Mouse (Mus musculus) kidney, postnatal 4 days (tissue): ENCODE results near the gene Nrtn.

Source experiments
- DNase-seq, 2 experiments: peaks; one replicate each; pipeline ENCODE4 v3.0.0; 2021; ENCODE audit warnings: mixed read lengths in 2 of 2

Nrtn gene

DNA sequence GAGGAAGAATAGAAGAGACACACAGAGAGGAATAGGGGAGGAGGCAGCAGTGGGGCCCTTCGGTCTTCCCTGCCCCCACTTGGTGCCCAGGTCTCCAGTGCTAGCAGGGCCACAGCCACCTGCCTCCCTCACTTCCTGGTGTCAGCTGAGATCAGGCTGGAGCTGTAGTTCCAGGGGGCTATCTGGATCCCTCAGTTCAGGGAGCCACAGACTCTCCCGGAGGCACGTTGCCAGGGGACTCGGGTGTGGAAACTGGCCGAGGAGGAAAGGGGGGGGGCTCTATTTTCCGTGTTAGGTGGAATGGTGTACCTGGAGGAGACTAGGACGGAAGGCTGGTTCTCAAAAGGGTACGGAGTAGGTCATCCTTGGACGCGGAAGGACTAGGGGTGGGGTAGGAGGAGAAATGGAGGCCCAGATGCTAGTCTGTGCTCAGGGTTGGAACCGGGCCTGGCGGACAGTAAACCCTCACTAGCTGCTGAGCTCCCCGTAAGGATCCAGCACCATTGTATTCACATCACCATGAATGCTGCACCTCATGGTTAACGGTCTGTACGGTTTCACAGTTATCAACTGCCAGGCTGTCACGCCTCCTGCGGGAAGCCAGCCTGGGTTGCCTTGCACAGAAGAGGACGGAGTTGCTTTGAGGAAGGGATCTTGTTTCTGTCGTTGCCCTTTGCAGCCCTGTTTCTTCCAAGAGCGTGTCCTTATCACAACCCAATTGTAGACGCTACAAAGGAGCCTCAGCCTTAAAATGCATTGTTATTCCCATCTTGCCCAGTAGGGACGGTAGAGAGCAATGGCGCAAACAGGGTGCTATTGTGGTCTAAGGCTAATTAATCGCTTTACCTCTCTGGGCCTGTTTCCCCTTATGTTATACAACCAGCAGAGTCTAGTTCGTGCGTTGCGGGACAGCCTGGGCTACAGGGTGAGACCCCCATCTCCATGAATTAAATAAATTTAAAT, 5.7 kb upstream of the Nrtn start:
- DNase-seq = peak; percentile 60 to 69

DNA sequence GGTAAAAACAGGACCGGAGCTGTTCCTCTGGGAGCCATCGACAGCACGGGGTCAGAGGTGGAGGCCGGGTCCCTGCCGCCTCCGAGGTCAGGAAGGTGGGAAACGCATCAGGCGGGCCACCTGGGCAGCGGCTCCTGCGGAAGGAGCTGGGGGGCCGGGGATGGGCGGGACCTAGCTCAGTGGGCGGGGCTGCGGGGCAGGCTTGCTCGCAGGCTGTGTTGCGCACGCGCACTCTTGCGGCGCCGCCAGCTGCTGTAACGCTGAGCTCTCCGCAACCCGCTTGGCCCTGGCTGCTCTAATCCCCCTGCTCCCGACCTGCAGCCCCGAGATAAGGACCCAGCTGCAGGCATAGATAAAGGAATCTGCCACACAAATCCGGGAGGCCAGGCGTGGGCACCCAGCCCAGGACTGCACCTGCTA, 4.7 kb upstream of the Nrtn start:
- DNase-seq = peak; percentile 95 to 96

DNA sequence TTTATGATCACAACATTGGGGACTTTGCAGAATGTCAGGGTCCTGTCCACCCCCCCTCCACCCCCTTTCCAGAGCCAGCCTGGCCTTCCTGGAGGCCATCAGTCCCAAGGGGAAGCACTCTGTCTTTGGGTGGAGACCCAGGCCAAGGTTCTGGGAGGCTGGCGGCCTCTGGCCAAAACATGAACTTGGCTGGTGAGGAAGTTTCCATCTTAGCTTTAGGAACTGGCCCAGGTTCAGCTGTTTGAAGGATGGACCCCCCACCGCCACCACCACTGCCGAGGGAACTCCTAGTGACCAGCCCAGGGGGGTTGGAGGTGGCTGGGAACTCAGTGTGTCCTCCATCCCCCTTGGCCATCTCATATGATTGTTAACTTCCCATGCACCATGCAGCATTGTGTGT, 3.7 kb upstream of the Nrtn start:
- no peak for DNase-seq

DNA sequence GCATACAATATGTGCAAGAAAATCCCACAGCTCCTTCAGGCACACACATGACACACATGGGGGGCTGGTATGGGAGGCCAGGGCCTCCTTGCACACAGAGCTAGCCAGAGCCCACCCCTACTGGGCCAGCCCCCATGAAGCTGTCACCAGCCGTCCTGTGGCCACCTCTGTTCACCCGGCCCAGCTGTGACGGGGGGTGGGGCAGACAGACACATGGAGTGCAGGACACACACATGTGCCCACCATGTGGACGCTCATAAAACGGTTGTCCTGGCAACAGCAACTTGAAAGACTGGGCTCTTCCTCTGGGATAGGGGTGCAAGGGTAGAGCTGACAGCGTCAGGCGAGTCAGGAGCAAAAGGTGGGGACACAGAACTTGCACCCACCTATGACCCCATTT, 1.9 kb upstream of the Nrtn start:
- no peak for DNase-seq

DNA sequence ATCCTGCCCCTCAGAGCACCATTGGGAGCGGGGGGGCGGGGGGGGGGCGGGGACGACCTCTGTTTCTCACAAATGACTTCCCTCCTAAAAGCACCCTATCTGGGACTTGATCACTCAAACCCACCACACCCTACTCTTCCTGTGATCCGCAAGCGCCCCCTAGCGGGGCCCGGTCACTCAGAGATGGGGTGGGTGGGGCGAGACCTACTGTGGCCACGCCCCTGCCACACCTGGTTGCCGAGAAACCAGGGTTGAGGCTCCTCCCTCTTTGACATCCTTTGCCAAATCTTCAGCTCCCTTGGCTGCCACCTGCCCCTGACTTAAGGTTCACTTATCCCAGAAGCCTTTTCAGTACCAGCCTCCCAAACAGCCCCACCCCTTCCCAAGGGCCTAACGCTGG, 802 bp upstream of the Nrtn start:
- peak; percentile 85 to 90 for DNase-seq

DNA sequence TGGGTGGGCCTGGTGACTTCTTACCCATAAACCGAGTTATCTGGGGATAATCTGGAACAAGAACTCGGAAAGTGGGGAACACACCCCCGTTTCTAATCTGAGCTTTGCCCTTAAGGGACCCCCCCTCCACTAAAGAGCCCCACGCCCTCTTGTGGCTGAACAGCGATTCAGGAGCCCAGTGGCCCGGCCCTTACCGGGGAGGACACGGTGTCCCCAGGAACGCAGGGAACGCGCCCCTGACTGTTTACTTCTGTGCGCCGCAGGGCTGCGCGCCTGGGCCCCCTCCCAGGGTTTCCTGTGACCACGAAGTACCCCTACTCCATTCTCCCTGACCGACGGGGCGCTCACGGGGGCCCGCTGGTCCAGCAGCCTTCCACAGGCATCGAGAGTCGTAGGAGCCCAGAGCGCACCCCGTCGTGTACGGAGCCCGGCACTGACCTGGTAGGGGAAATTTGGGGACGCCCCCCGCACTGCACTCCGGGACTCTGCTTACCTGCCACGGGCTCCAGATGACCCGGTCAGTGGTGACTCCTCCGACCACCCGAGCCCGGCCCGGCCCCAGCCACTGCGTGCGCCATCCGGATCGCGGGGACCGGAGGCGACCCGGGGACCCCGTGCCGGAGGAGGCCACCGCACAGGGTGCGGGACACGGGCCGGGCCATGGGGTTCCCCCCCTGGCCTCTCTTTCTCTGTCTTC, 479 bp downstream of the Nrtn start:
- DNase-seq = peak; percentile 59 to 70

DNA sequence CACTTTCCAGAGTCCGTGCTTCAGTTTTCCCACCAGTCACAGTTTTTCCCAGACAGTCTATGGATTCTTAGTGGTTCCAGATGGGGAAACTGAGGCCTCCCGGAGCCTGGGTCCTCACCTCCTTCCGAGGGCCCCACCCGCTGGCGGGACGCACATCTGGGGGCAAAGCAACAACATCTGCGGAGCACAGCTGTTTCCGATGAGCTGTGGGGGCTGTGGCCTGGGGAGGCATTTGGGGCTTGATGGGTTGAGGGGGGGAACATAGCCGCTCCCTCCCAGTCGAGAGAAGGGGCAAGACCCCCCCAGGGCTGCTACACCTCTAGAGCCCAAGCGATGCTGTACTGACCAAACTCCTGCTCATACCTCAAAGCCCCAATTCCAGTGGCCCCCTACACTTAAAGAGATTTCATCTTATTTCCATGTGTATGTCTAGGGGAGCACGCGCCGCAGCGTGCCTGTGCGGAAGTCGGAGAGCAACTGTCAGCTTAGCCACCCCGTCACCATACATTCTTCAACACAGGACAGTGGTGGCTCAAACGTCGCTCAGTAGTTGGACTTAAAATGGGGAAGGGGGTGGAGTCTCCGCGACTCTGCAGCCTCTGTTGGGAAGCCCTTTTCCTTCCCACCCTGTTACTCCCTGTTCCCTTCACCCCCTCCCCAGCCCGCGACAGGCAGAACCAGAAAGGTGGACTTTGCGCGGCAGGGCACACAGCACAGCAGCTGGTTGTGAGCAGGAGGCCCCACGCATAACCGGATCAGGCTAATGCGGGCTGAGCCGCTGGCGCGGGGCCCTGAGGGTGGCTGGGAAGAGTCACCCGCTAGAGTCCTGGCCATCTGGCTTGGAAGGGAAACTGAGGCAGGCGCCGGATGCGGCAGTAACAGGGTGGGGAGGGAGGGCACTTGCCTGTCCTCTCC, 2.8 kb downstream of the Nrtn start:
- DNase-seq = peak in 1 of 2 experiments; percentile 35

DNA sequence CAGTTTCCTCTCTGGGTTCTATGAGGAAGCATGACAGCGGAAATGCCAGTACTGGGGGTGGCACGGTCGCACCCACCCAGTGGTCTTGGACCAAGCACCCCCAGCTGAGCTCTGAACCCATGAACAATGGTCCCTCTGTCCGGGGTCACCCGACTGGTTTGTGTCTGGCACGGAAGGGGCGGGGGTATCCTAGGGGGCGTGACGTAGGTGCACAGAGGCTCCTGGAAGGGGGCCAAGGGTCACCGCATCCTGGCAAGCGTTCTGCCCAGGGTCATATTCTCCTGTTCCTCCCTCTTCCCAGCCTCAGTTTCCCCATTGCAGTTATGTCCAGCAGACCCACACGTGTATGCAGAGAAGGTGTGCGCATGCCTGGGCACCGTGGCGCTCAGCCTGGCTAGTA, 3.9 kb downstream of the Nrtn start:
- no peak for DNase-seq

DNA sequence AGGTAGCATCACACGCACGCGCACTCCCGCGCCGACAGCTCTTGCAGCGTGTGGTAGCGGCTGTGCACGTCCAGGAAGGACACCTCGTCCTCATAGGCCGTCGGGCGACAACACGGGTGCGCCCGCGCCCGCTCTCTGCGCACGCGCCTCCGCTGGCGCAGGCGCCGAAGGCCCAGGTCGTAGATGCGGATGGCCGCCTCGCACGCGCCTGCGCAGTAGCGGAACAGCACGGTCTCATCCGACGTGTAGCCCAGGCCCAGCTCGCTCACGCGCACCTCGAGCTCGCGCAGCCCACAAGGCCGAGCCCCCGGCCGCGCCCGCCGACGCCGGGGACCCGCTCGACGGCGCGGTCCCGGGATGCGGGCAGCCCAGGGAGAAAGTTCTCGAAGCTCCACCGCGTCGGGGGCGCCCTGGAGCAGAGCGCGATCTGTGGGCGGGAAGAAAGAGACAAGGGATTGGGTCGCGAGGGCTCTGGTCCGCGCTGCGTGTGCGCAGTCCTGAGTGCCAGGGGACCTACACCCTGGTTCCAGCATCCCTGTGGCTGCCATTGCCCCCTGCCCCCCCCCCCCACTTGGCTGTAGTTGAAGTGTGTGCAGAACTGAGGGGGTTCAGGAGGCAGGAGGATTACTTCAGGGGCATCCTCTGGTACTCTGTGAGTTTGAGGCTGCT, 5.8 kb downstream of the Nrtn start:
- peak; percentile 70 to 85 for DNase-seq

DNA sequence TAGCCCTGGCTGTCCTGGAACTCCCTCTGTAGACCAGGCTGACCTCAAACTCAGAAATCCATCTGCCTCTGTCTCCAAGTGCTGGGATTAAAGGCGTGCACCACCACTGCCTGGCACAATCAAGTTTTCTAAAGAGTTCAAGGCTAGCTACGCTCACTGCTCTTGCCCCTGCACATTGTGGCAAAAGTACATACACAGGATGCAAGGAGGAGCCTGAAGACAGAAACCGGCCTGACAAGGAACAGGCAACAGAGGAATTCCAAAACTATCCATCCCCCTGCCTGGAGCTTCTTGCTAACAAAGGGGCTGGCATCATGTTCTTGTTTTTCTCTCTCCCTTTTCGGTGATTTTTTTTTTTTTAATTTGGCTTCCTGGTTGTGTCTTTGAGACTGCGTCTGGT, 13.2 kb downstream of the Nrtn start:
- no peak for DNase-seq

DNA sequence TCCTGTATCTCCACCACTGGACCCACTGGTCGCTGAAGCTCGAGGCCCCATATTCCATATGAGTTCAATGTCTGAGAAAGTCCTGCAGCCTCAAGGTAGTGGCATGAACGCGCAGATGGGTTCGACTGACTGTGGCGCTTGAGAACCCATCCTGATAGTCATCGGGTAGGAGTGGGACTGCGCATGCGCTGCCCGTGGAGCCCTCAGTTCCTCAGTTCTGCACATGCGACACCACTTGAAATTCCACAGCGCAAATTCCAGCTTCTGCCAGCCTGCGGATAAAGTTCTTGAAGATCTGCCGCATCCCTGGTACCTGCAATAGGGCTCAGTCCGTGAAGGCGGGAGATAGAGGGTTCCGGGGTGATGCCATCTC, 16.6 kb downstream of the Nrtn start:
- no peak for DNase-seq

DNA sequence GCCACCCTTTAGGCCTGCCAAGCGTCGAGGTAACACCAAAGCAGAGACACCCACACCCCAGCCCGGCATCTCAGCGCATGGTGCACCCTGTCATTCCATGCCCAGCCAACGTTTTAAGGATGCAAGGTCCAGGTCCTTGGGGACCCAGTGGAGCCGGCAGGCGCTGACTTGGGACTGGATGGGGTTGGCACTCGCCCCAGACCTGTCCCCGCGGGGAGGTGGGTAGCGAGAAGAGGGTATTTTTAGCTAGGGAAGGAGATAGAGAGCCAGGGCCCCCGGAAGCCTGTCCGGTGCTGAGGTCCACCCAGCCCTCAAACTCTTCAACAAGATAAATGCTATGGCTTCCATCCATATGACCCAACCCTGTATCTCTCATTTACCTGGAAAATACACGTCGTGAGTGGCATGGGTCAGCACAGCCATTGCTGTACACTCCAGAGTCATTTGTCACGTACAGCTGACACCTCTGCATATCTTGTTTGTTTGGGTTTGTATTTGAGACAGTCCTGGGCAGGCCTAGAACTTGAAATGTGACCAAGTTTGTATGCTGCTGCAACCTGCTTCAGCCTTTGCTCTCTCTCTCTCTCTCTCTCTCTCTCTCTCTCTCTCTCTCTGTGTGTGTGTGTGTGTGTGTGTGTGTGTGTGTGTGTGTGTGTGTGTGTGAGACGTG, 17.1 kb downstream of the Nrtn start:
- DNase-seq = no peak

DNA sequence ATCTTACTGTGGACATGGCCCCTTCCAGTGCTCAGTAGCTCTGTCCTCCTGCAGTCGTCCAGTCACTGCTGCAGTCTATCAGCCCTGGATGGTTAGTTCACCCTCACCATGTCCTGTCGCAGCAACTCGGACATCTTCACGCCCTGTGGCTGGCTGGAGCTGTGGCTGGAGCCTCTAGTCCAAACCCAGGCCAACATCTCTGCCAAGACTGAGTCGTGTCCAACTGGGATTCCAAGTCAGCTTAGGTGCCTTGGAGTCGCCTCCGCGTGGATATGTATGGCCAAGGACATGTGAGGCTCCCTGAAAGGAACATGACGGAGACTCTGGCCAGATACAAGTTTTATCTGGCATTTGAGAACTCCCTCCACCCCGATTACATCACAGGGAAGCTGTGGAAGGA, 19.1 kb downstream of the Nrtn start:
- no peak for DNase-seq

DNA sequence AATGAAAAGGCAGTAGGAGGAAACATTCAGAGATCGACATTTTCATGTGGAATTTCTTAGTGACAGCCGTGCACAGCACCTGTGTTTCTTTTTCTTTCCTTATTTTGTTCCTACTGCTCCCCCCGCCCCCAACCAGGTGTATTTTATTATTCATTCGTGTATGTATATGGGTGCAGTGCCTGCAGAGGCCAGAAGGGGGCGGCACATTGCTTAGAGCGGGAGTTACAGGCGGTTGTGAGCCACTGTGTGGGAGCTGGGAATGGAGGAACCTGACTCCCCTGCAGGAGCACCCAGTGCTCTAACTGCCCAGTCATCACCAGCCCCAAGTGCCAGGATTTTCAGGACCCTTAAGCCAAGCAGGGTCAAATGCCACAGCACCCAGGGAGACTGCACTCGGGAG, 20.8 kb downstream of the Nrtn start:
- peak in 1 of 2 experiments; percentile 37 for DNase-seq

DNA sequence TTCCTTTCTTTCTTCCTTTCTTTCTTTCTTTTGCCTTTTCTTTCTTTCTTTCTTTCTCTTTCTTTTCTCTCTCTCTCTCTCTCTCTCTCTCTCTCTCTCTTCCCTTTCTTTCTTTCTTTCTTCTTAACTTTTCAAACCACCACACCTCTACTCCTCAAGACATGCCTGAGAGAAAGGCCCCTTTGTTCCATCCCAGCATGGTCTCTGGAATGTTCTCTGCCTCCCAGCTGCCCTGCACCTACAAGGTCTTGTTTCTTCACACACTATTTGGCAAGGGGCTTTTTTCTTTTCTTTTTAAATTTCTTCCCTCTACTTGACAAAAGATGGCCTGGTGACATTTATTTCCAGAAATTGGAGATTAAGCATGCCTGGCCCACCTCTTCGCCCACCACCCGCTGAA, 27.7 kb downstream of the Nrtn start:
- no peak for DNase-seq

DNA sequence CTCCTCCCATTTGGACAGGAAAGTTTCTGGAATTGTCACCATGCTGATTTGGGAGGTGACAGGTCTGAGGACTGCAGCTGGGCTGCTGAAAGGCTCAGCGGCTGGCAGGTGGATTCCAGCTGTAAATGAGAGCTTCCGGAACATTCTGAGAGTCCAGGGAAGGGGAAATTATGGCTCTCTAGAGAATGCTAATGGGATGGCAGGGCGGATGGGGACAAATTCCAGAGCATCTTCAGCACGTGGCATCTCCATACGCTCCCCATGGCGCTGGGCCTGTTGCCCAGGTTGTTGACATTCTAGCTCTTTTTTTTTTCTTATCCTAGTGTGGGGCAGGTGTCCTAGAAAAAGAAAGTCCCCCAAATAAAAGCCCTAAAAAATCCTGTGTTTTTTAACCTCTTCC, 28.2 kb downstream of the Nrtn start:
- no peak for DNase-seq

DNA sequence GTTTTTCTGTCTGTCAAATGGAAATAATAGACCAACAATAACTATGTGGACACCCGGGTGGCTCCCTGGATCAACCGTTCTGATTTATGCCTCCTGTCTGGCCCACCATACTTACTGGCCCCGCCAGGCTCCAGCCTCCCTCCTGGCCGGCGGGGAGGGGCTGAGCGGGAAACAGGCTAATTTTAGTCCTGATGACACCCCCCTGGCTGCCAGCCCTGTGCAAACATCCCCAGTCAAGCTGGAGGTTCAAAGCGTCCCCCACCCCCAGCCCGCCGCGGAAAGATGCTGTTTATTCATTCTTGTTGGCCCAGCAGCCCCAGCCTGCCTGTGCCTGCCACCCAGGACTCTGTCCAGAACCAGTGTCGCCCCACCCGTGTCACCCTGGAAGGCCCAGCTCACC, 29.2 kb downstream of the Nrtn start:
- DNase-seq = peak; percentile 41 to 61

DNA sequence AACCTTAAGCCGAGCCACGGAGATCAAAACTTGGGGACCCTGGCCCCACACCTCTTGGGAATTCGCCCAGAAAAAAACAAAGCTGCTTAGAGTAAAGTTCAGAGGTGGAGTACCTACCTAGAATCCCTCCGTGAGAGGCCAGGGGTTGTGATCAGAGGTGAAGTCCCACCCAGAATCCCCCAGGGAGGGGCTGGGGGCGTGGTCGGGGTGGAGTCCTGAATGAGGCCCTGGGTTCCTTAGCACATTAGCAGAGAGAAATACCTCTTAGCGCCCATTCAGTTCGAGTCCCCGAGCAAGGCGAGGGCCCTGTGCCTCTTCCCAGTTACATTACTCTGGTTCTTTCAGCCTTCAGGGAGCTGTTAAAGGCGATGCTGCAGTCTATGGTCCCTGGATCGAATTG, 29.7 kb downstream of the Nrtn start:
- DNase-seq = peak; percentile 58 to 66

DNA sequence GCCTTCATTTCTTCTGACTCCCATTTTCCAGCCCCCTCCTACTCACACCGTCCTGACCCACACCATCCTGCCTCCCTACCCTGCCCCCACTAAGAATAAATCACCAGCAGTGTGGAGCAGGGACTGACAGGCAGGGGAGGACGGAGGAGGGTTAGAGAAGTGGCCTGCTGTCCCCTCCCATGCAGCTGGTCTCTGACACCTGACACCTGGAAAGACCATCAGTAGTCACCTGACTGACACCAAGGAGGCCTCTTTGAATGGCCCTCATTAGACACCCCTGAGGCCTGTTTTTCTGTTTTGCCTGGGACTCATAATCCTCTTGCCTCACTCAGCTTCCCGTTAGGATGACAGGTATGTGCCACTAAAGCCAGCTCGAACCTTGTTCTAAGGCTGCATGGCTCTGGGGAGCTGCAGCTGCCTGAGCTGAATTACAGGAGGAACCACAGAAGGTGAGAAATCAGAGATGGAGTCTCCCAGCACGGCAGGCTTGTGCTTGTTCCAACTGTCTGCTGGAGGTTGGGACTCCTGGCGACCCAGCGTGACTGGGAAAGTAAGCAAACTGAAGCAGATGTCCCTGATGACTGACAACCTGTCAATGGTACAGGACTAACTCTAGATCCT, 30.2 kb downstream of the Nrtn start:
- DNase-seq = peak in 1 of 2 experiments; percentile 39

DNA sequence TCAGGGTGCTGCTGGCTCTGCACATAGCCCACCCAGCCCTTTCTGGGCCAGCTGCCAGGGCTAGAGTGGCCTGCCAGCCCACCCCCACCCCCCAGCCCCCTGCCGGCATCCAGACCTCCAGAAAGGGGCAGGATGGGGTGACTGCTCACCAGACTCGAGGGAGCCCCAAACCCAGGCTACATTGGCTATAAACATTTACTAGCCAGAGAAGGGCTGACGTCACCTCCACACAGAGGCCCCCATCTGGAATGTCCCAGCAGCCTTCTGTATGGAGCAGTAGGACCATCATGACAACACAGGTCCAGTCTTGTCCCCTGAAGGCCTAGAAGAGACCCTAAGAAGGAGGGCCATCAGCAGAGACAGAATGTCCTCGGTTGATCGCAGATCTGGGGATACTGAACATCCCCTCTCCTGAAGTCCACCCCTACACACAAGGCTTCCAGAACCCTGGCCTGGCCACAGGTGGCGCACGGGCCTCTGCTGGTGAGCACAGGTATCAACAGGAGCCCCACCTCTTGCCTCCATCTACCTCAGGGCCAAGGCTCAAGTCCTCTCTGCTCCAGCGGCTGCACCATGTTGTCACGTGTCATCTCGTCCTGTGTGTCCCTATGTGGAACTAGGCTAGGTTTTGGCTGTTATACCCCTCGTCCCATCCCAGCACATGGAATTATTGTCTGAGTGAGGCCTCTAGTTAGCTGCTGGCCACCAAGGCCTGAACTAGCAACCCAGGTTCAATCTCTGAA, 33.7 kb downstream of the Nrtn start:
- no peak for DNase-seq

DNA sequence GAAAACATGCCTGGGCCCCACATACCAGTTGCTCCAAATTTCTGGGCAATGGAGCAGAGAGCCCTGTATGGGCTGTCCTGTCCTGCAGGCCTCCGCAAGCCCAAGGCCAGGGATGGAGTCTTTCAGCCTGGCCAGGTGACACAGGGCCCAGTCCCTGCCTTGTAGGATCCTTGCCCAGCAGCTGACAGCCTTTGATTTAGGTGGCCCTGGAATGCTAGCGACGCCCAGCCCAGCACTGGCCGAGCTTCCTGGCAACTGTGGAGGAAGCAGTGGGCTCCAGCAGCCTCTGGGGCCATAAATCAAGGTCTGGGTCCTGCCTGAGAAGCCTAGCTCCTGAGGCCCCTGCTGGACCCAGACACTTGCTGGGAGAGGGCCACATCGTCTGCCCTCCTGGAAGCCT, 34.9 kb downstream of the Nrtn start:
- peak; percentile 59 to 71 for DNase-seq
